Mouse (Mus musculus): ENCODE measurements at regions not wholly inside any gene's neighbourhood (a gene's known extent, or its start where the extent isn't known, plus 50 kb on each side); places are given as distances from the start of the nearest gene placed in this dataset.

DNA sequence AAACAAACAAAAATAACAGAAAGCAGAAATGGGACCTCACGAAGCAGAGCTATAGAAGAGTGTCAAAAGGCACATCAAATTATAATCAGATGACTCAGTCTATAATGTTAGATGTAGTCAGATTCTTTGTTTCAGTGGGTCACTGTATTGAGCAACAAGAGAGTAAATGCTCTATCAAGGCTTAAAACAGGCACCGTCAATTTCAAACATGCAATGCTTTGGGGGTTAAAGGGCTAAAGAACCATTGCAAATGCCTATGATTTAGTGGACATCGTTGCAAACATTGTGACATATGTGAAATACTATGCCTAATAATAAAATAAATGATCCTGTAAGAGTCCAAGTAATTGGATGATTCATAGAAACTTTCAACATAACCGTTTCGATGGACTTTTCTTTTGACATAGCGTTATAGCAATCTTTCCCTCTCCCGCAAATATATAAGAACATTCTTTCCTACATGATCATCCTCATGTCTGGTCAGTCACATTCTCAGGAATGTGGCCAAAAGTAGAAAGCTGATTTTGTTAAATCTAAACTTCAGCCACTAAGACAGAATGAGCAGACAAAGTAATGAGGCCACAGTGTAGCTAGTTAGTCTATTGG, 149.9 kb upstream of the Cep162 start:
- no peak for TF ChIP-seq CTCF (IDR thresholded peaks at IDR 0.05)
- H3K27me3 ChIP-seq, result no peaks in the 10 kb centered on the region
- in situ Hi-C loops (cut with MboI; ENCODE audit: low pct_unique_long_range_greater_than_20kb), result no loop called here
- no peak for DNase-seq (ENCODE audit: low read depth, low spot score)
- CTCF ChIA-PET, result no interaction called here
- POLR2A ChIA-PET, result no interaction called here
- no peak for ATAC-seq

DNA sequence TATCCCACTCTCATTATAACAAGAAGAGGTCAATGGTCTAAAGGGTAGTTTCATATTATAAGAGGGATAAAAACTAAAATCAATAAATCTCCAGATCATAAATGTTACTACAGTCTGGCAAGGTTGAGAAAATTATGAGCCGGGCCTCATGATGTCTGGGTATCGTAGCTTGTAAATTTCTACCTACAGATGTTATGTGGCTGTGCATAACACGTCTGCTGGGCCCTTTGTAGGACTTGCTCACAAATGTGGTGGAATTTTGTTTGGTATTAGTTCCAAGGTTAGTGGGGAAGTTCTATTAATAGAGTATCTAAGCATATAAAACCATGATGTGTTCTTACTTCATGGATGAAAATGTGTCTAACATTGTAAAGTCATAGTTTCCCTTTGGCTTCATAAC, 146.7 kb upstream of the Cep162 start:
- ATAC-seq (no peak), DNase-seq (ENCODE audit: low read depth, low spot score) (no peak)
- ChIA-PET POLR2A (interaction anchor here (0.7 kb wide), 1 partner anchor 322 kb away, joined by 3 read pairs; no protein-coding TSS in a partner anchor), CTCF (interaction anchor here (0.7 kb wide), 1 partner anchor 149 kb away, joined by 3 read pairs; no protein-coding TSS in a partner anchor)
- in situ Hi-C loops (cut with MboI; ENCODE audit: low pct_unique_long_range_greater_than_20kb), result no loop called here
- no peaks in the 10 kb centered on the region for H3K27me3 ChIP-seq
- TF ChIP-seq CTCF (IDR thresholded peaks at IDR 0.05), result no peak

DNA sequence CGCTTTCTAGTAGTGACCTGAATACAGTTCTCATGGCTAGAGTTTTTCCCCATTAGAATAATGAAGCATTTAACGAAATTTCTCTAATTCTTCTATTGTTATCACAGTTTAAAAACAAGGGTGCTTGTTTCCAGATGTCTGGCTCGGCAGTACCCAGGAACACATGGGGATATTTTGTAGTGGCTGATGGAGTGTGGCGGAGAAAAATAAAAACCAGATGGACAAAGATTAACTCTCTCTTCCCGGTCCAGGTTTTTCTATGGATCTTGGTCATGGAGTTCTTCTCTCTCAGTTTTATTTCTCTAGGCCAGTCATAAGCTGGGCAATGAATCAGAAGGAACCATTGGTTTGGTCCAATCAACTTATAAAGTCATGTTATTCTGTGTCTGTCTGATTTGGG, 132.2 kb upstream of the Cep162 start:
- no peak for ATAC-seq
- peaks cover 3% of the 10 kb centered on the region for H3K27me3 ChIP-seq
- CTCF ChIA-PET, result no interaction called here
- no peak for DNase-seq (ENCODE audit: low read depth, low spot score)
- no peak for TF ChIP-seq CTCF (IDR thresholded peaks at IDR 0.05)
- POLR2A ChIA-PET, result no interaction called here
- in situ Hi-C loops (cut with MboI; ENCODE audit: low pct_unique_long_range_greater_than_20kb), result no loop called here

DNA sequence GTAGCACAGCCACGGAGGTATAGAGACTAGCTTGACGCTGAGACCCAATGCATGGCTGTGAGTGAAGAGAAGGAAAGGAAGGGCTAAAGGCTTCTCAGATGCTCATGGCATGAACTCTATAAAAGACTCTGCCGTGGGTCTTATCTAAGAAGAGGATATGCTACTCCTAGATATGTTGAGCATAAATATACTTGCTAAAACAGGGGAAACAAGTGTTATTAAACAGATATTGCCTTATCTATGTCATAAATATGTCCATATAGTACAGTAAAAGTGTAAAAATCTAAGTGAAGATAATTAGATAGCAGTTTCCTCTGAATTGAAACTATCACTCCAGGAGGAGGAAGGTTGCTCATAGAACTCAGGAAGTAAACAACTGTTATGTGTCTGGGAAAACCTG, 128.2 kb upstream of the Cep162 start:
- ChIA-PET POLR2A (no interaction called here), CTCF (no interaction called here)
- no peak for TF ChIP-seq CTCF (IDR thresholded peaks at IDR 0.05)
- peaks cover 3% of the 10 kb centered on the region for H3K27me3 ChIP-seq
- in situ Hi-C loops (cut with MboI; ENCODE audit: low pct_unique_long_range_greater_than_20kb), result no loop called here
- ATAC-seq (no peak), DNase-seq (ENCODE audit: low read depth, low spot score) (no peak)

DNA sequence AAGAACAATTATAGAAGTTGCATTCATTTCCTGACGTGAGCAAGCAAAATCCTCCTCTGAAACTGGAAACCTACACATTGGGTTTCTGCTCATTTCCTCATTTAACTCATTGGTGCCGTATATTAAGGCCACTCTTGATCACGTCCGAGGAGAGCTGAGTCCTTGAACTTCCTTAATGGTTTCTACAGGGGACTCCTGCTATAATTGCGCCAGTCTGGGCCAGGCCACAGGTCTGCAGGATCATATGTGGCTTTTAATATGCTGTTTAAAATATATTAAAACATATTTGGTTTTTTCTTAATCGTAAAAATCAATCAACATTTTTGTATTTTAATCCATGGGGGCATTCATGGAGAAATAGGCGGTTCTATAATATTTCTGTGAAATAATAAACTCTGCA, 122.6 kb upstream of the Cep162 start:
- in situ Hi-C loops (cut with MboI; ENCODE audit: low pct_unique_long_range_greater_than_20kb), result no loop called here
- TF ChIP-seq CTCF (IDR thresholded peaks at IDR 0.05), result no peak
- DNase-seq (ENCODE audit: low read depth, low spot score) (no peak), ATAC-seq (no peak)
- H3K27me3 ChIP-seq, result no peaks in the 10 kb centered on the region
- POLR2A ChIA-PET, result no interaction called here
- CTCF ChIA-PET, result no interaction called here

DNA sequence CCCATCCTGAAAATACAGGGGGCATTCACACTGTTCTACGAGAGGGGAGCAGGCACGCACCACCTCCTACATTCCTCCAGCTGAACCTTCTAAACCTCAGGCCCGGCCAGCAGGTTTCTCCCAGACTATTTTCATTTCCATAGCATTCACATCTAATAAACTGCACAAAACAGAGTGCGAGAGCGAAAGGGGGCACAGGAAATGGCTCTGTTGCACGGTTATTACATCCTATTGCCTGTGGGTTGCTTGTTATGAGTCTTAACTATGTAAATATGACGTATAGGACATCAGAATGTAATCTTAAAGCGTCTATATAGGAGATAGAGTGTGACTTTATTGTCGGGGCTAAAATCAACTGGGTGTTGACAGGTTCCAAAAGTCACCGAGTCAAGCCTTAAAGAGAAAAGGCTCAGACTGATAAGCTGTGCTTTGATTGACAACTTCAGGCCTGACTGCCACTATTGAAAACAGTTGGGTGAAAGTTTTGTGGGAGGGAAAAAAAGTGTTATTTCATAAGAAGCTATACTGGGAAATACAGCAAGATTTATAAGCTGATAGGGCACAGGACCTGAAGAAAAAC, 121.5 kb upstream of the Cep162 start:
- TF ChIP-seq CTCF (IDR thresholded peaks at IDR 0.05), result no peak
- in situ Hi-C loops (cut with MboI; ENCODE audit: low pct_unique_long_range_greater_than_20kb), result no loop called here
- ChIA-PET POLR2A (no interaction called here), CTCF (no interaction called here)
- H3K27me3 ChIP-seq, result no peaks in the 10 kb centered on the region
- ATAC-seq (no peak), DNase-seq (ENCODE audit: low read depth, low spot score) (no peak)

DNA sequence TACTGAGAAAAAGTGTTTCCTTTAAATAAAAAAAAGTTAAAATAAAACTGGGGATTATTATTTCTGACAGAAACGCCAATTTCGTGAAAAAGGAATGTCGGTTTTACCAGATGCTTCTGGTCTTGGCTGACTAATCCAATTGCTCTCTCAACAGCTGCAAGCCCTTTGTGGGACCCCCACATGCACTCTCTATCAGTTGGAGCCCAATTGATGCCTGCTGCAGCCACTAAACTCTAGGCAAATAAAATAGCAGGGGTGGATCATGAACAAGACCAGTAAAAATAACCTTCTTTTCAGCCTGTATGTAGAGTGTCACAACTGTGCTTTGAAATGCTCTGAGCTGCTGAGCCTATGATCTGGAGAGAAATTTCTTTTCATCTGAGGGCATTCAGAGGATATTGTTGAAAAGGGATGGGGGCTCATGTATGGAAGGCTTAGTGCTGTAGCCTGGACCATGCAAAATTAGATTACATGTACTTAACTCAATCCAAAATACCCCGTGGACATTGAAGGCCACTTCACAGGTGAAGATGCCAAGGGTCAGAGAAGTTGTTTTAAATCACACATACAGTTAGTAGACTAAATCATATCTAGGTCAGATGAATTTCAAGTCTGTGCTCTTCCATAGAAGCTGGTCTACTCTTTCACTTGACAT, 117.0 kb upstream of the Cep162 start:
- ATAC-seq, result no peak

DNA sequence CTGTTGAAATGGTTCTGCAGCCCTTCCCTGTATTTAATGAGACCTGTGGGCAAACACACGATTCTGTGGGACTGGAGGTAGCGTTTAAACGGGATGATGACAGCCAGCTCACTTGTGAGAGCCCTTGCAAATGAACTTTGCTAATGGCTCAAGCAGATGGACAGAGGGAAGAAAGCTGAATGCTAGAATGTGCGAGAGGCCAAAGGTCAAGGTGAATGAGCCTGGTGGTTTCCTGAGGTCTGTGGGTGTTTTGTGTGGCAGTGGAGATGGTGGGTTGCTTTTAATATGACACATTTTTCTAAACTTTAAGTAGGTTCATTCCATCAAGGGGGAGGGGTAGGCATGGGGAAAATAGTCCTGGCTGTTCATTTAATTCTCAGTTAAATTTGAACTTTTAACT, 113.7 kb upstream of the Cep162 start:
- H3K27me3 ChIP-seq, result no peaks in the 10 kb centered on the region
- no peak for TF ChIP-seq CTCF (IDR thresholded peaks at IDR 0.05)
- in situ Hi-C loops (cut with MboI; ENCODE audit: low pct_unique_long_range_greater_than_20kb), result no loop called here
- POLR2A ChIA-PET, result no interaction called here
- CTCF ChIA-PET, result no interaction called here
- DNase-seq (ENCODE audit: low read depth, low spot score) (no peak), ATAC-seq (no peak)

More for the DNA sequence above, 117.0 kb upstream of the Cep162 start:
- no peak for DNase-seq (ENCODE audit: low read depth, low spot score)
- no peak for TF ChIP-seq CTCF (IDR thresholded peaks at IDR 0.05)
- in situ Hi-C loops (cut with MboI; ENCODE audit: low pct_unique_long_range_greater_than_20kb), result no loop called here
- no peaks in the 10 kb centered on the region for H3K27me3 ChIP-seq
- CTCF ChIA-PET, result no interaction called here
- POLR2A ChIA-PET, result no interaction called here

DNA sequence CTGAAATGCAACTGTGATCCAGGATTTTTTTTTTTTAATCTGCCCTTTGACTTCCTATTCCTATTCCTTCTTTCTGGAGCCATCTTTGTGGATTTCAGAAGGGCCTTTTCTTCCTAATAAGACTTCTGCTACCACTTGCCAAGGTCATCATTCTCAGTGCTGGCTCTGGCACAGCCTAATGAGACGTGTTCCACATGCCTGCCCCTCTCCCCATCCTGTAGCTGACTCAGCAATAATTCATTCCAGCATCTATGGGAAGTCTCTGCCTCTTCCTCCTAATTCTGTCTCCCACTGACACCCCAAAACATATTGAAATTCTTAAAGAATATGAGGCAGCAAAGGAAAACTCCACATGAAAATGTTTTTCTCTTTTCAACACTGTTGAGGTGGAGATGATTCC, 91.7 kb upstream of the Cep162 start:
- in situ Hi-C loops (cut with MboI; ENCODE audit: low pct_unique_long_range_greater_than_20kb), result no loop called here
- POLR2A ChIA-PET, result no interaction called here
- DNase-seq (ENCODE audit: low read depth, low spot score), result no peak
- peaks cover 4% of the 10 kb centered on the region for H3K27me3 ChIP-seq
- ATAC-seq, result no peak
- CTCF ChIA-PET, result no interaction called here
- no peak for TF ChIP-seq CTCF (IDR thresholded peaks at IDR 0.05)

DNA sequence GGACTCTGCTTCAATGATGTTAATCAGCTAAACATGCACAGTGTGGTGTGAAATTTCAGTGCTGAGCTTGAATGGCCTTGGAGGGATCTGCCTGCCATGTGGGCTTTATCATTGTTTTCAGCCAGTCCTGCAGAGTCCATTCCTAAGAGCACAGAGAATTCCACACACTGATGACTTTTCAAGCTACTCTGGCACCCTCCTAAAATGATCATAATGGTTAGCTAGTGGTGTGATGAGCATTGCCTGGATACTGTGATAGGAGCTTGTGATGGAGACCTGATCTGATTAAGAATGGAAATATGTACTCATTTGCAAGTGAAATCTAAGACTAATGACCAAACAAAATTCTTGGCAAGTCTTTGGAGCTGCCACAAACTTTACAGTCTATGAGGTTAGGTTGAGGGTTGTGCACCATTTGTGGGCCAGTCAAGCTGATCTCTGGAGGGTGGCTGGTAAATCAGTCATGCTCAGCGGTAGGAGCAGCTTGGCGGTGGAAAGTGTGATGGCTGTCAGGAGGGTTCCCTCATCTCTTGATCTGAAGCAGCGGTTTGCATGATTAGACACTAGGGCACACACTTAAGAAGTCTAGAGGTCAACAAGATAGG, 91.0 kb upstream of the Cep162 start:
- POLR2A ChIA-PET, result no interaction called here
- ATAC-seq, result no peak
- no peak for DNase-seq (ENCODE audit: low read depth, low spot score)
- peaks cover 4% of the 10 kb centered on the region for H3K27me3 ChIP-seq
- CTCF ChIA-PET, result interaction anchor here (1.6 kb wide), 1 partner anchor 204 kb away, joined by 3 read pairs; no protein-coding TSS in a partner anchor
- TF ChIP-seq CTCF (IDR thresholded peaks at IDR 0.05), result no peak
- in situ Hi-C loops (cut with MboI; ENCODE audit: low pct_unique_long_range_greater_than_20kb), result no loop called here

DNA sequence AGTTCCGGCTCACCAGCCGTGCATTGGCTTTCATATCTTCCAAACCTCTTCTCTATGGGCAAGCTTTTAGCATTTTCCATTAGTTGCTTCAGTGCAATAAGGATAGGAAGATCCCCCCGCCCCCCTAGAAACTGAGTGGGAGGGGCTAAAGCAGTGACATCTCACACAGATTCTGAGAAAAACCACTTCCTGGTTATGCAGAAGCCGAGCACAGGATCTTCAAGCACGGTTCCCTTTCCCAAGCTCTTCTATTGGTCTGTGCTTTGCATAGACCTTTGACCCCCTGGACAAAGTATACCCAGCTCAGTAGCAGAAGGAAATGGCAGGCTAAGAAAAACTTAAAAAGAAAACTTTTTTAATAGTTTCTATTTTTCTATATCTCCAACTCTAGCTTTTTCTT, 86.1 kb upstream of the Cep162 start:
- H3K27me3 ChIP-seq, result peaks cover 4% of the 10 kb centered on the region
- no peak for DNase-seq (ENCODE audit: low read depth, low spot score)
- CTCF ChIA-PET, result no interaction called here
- in situ Hi-C loops (cut with MboI; ENCODE audit: low pct_unique_long_range_greater_than_20kb), result no loop called here
- POLR2A ChIA-PET, result no interaction called here
- no peak for ATAC-seq
- no peak for TF ChIP-seq CTCF (IDR thresholded peaks at IDR 0.05)

Data from Patski (cell line).